Mouse (Mus musculus) cerebellum, adult 2 months (tissue): ENCODE measurements around the gene Elovl2.

ENCODE experiments used
- CTCF ChIP-seq: fragments of 200-500 bp; IDR thresholded peaks from 2 replicates; pipeline ENCODE4 v1.5.1; 2011; ENCODE audit warnings: low read depth, mild to moderate bottlenecking, control low read depth, low read length, moderate library complexity, borderline replicate concordance; ENCODE audit not compliant: insufficient read depth
- POLR2A ChIP-seq: fragments of 200-500 bp; IDR thresholded peaks from 2 replicates; pipeline ENCODE4 v1.6.1; 2011; ENCODE audit warnings: low read length, control low read depth, borderline replicate concordance; ENCODE audit not compliant: insufficient read depth

DNA sequence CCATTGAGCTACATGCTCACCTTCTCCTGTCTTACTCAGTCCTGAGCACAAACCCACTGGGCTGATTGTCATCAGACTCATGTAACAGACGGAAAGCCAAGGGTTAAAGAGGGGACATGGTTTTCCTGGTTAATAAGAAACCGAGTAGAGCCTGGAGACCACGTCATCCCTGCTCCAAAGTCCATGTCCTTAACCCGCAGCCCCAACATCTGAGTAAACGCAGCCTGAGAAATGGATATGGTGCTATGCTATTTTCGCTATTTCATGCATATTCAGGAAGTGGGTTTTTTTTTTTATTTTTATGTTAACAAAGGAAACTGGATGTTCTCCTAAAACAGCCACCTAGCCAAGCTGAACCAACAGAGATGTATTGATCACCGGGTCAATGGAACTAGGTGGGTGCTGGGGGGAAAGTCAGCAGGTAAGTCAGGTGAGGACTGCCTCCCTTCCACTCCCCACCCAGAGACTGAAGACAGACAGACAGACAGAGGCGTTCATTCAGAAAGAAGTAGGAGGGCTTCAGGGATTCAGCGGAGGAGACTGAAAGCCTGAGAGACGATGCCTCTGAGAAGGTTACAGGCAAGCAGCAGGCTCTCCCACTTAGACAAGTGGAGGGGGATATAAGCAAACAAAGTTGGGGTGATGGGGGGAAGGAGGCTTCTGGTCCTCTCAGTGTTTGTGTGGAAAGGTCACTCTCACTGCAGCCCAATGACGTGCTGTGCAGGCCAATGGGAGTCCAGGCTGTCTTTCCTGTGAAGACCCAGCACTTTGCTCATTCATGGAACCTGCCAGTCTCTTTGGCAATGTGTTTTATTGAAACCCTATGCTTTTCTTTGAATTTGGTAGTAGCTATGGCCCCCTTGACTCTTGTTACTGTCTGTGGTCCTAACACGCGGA, 15.9 kb upstream of the Elovl2 start:
- TF ChIP-seq CTCF (no peak), POLR2A (no peak)
